Mouse (Mus musculus) ES-E14 (cell line): Measurements from ENCODE around the gene A730071L15Rik.

Experiments used
- HCFC1 ChIP-seq: IDR thresholded peaks from 2 replicates; pipeline ENCODE4 v1.6.1; 2012; ENCODE audit warnings: low read length, inconsistent platforms, borderline replicate concordance; ENCODE audit not compliant: insufficient read depth
- MAFK ChIP-seq: IDR thresholded peaks from 2 replicates; pipeline ENCODE4 v1.6.1; 2014; ENCODE audit warnings: mild to moderate bottlenecking, low read depth, low read length, inconsistent platforms; ENCODE audit not compliant: insufficient read depth
- ZC3H11A ChIP-seq: IDR thresholded peaks from 2 replicates; pipeline ENCODE4 v1.6.1; 2012; ENCODE audit warnings: low read depth, mild to moderate bottlenecking, inconsistent platforms, low read length, borderline replicate concordance
- ZNF384 ChIP-seq: IDR thresholded peaks from 2 replicates; pipeline ENCODE4 v1.6.1; 2012; ENCODE audit warnings: low read depth, low read length, inconsistent platforms

DNA sequence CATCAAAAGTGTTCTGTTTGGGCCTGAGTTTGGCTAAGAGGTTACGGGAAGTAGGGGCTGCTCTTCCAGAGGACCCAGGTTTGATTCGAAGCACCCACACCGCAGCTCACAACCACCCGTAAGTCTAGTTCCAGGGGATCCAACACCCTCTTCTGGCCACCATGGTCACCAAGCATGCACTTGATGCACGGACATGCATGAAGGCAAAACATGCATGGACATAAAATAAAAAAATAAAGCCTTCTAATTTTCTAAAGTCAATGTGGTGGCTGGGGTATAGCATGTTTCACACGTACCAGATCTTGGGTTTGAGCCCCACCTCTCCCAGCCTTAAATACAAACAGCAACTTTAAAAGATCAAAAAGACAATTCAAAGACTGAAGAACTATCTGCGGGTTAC is 35.0 kb upstream of the A730071L15Rik start:
- no peak for TF ChIP-seq ZNF384
- no peak for TF ChIP-seq MAFK
- TF ChIP-seq ZC3H11A, result no peak
- no peak for TF ChIP-seq HCFC1
